Mouse (Mus musculus): ENCODE data around the gene Slc25a4.
A peak's percentile ranks its signal among the peaks of the same experiment; 100 is the strongest.

The Slc25a4 gene

GRCm38 (mm10) chr8:46204974-46205640, 6.0 kb downstream of the Slc25a4 start:
- DNase-seq (ENCODE audit: low read depth, low spot score) = peak; percentile 41

- DNase-seq (ENCODE audit: low read depth, low spot score) = no peak
These were observed 6.8 kb downstream of the Slc25a4 start for GRCm38 (mm10) chr8:46204301-46204700.

GRCm38 (mm10) chr8:46202350-46202749, 8.7 kb downstream of the Slc25a4 start:
- peak; percentile 46 for DNase-seq (ENCODE audit: low read depth, low spot score)

DNA sequence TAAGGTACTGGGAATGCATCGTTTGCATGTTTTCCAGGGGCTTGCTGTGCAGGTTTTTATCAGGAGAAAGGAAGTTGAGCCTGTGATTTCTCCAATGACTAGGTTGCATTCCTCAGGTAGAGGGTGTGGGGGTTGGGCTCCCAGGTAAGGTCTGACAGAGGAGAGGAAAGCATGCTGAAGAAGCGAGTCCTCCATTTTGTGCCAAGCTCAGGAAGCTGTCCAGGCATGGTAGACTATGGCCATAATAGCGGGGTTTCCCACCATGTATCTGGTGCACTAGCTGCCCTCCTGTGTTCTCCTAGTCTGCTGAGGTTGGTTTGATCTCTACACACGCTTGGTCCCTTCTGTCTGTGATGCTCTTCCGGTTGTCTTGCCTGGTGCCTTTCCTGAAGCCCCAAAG, 13.4 kb downstream of the Slc25a4 start:
- no peak for DNase-seq (ENCODE audit: low read depth, low spot score)

DNA sequence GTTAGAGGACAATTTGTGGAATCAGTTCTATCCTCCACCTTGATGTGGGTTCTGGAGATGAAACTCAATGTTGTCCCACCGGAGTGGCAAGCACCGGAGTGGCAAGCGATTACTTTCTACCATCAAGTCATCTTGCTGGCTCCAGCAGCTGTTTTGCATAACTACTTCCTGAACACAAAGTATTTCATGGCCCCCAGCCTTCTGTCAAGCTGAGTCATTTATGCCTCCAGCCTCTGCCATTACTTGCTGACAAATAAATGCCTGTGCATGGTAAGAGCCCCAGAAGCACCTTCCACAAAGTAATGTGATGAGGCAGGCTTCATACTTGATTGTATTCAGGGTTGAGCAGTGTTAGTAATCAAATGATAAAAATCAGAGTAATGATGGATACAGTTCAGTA, 14.2 kb downstream of the Slc25a4 start:
- no peak for DNase-seq (ENCODE audit: low read depth, low spot score)

DNA sequence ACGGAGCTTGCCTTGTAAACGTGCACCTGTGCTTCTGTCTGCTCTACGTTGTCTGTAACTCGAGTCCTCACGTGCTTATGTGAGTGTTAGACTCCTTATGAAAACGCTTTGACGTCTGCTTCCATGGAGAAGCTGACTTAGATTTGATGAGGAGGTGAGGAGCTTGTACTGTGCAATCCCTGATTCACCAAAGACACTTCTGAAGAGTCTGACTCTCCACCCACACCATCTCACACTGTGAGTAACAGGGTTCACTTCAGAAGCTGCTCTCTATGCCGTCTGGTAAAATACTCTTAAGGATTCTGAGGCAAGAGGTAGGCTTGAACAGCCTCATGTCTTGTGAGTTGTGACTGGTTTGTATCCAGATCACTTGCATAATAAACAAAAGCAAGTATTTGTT, 18.0 kb downstream of the Slc25a4 start:
- DNase-seq (ENCODE audit: low read depth, low spot score) = no peak

DNA sequence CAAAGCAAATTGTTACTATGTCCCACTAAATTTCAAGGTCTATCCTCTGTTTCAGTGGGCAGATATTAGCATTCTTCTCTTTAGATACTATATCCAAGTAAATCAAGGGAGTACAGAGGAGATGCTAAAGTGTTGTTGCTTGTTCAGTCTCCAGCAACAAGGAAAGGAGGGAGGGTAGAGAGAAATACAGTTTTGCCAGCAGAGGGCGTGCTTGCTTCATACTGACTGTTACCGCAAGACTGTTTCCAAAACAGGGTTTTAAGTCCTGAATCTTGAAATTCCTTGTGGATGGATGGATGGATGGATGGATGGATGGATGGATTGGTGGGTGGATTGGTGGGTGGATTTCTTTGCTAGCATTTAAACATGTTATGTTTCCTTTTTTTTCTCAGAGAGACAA, 25.7 kb downstream of the Slc25a4 start:
- peak; percentile 73 for DNase-seq (ENCODE audit: low read depth, low spot score)

DNA sequence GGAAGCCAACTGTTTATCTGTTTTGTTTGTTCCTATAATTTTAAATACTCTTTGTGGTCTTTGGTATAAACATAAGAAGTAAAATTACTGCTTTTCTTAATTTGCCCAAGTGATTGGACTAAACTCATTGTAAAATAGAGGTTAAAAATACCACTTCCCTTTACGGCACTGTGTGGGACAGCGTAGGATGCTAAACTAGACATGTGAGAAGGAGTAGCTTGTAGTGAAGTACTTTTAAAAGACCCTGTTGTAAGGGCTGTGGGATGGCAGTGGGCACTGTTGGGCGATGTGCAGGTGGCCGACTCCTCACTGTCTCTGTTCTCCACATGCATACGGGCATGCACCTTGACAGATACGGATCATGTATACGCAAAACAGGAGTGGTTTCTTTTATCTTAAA, 30.9 kb downstream of the Slc25a4 start:
- no peak for DNase-seq (ENCODE audit: low read depth, low spot score)

GRCm38 (mm10) chr8:46173651-46174050, 37.4 kb downstream of the Slc25a4 start:
- no peak for DNase-seq (ENCODE audit: low read depth, low spot score)

- DNase-seq (ENCODE audit: low read depth, low spot score) = no peak
These were observed 47.3 kb downstream of the Slc25a4 start for GRCm38 (mm10) chr8:46163870-46164190.

DNA sequence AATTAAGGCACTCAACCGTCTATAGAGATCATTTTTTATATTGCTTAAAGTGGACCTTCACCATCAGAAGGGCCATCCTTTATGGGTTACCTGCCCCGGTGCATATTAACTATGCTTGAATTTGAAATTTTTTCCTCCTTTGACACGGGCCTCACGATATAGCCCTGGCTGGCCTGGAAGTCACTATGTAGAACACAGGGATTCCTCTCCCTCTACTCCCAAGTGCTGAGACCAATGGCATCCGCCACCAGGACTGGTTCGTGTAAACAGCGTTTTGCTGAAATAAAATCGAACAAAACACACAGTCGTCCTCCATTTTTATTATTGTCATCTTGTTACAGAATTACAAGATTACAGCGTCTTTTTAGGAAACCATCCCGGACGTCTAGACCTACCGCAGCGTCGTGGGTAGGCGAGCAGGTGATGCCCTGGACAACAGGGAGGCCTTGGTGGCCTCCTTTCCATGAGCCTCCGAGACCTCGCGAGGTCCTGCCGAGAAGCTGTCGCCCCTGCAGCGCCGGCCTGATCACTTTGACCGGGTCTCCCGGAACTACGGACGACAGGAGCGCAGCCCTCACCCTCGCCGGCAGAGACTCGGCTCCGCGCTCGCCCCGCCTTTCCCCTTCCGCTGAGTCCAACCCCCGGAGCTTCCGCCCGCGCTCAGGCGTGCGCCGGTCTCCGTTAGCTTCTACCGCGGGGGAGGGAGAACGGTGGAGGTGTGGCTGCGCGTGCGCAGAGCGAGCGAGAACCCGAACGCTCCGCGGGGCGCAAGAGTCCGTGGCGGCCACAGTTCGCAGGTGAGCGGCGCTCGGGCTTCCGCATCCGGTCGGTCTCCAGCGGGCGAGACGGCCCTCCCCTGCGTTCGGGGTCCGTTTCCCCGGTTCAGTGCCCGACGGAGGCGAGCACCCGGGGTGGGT, 47.9 kb downstream of the Slc25a4 start:
- DNase-seq (ENCODE audit: low read depth, low spot score) = peak; percentile 96

Measured in ZHBTc4 (cell line).